Mouse (Mus musculus) heart, adult 2 months (tissue): ENCODE results near the gene Lgals2.

Experiments
- CTCF ChIP-seq: fragments of 200-600 bp; IDR thresholded peaks from 2 replicates; pipeline ENCODE4 v1.8.1; 2022; ENCODE audit warnings: antibody characterized with exemption, mild to moderate bottlenecking, moderate library complexity
- EP300 ChIP-seq: fragments of 200-500 bp; IDR thresholded peaks from 2 replicates; pipeline ENCODE4 v1.6.1; 2011; ENCODE audit warnings: low read depth, low read length, control low read depth; ENCODE audit not compliant: insufficient read depth
- POLR2A ChIP-seq: fragments of 200-500 bp; IDR thresholded peaks from 2 replicates; pipeline ENCODE4 v1.6.1; 2011; ENCODE audit warnings: mild to moderate bottlenecking, low read depth, low read length, control low read depth; ENCODE audit not compliant: insufficient read depth

DNA sequence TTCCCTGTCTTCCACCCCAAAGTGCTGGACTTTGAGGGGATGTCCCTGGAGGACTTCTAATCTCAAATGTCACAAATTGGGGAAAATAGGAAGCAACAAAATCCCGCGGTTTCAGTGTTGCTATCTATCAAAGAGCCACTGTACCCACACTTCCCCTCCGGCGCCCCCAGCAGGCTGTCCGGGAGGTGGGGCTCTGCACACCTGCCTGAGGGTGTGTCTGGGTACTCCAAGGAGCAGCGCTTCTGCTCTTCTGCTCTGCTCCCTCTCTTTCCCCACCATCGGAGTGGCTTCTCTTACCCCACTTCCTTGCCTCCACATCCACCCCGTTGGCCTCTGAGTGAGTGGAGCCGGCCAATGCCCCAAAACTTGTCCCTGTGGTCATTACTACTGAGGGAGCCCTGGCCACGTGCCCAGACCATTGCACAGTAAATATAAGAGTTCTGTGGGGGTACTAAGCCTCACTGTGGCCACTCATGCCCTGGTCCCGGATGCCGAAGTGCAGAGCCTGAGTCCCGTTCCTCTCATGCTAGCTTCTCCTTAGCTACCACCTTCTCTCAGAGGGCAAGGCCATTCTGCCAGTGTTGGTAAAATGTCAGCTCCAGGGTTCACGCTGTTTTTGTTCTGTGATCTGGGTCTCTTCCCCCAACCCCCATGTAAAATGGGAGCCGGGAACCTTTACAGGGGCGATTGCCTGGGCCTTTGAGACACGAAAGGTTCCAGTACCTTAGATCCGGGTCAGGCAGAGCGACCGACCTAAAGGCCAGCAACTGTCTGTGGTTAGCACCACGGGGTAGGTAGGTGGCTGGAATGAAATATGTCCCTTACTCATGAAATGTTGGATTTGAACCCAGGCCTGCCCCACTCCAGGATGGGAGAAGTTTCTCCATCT lies 11.5 kb downstream of the Lgals2 start:
- TF ChIP-seq POLR2A = no peak
- no peak for TF ChIP-seq EP300
- peak; percentile 48 for TF ChIP-seq CTCF
